Mouse (Mus musculus) urinary bladder, postnatal 10 days (tissue): ENCODE measurements around the gene Sbf1.

Source experiments
- DNase-seq: peaks from one replicate; pipeline ENCODE4 v3.0.0; 2022; ENCODE audit warnings: low spot score

Gene Sbf1

GRCm38 (mm10) chr15:89315190-89315731 lies at the start of gene Sbf1:
TSS of gene Sbf1 (minus strand) at chr15:89315311.
- DNase-seq, result peak; percentile 87

DNA sequence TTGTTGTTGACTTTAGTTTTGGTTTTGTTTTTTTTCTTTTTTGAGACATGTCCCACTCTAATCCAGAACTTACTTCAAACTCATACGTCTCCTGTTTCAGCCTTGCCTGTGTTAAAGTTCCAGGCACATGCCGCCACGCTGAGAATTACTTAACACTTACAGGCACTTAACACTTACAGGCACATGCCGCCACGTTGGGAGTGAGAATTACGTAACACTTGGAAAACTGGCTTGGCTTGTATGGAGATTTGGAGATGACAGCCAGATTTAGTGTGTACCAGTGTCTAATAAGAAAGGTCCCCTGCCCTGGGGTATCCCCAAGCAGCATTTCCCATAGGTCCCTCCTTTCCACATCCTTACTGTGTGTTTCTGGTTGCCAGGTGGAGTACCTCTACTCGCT lies 47.9 kb upstream of the Sbf1 start:
- DNase-seq, result no peak

DNA sequence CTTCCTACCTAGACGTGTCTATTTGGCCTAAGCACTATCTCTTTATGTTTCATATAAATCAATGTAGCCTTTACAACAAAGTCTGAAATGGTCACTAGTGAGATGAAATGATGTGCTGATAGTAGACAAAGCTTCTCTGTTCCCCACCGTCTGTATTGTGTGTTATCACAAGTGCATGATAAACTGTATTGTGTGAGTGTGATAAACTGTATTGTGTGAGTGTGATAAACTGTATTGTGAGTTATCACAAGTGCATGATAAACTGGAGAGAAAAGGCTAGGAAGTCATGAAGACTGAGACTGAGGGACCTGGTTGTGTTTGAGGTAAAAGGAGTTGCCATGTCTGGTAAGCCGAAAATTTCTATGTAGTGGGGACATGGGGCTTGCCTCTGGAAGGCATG lies 43.7 kb upstream of the Sbf1 start:
- DNase-seq, result no peak

GRCm38 (mm10) chr15:89356372-89356771 lies 41.3 kb upstream of the Sbf1 start:
- no peak for DNase-seq

DNA sequence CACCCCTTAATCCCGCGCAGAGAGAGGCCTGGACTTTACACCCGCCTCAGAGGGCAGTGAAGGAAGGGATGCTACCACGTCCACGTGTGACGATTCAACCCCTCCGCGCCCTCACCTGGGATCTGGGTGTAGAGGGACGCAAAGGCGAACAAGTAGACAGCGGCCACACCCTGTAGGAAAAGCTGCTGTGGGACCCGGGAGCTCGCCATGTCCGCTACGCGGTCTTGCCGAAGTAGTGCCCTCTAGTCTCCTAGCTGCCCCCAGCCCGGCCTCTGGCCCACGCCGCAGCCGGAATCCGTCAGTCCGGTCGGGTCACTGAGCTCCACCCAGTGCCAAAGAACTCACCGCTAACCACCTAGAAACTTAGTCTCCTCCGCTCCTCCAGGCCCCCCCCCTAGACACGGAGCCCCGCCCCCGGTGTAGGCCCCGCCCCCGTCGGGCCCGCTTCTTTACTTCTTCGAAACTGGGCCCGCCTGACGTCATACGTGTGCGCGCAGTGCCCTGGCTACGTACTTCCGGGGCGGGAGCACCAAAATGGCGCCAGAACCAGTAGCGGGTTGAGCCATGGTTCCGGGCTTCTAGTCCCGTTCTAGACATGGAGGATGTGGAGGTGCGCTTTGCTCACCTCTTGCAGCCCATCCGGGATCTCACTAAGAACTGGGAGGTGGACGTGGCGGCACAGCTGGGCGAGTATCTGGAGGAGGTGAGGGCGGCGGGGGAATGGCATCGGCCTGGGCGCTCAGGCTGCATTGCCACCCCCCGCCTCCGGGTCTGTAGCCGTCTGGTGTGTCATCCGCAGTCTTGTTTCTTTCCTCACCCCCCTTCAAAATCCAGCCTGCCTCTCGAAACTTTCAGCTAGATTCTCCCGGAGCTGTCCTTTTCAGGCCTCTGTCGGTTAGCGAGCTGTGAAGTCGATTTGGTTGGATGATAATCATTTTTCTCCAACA lies 40.4 kb upstream of the Sbf1 start, which contains the start of the genes Lmf2 and Ncaph2:
Lmf2 (minus strand) TSS at position 419 of the 947 bp plus-strand sequence.
Ncaph2 (plus strand) TSS at position 479 of the 947 bp plus-strand sequence.
- peak; percentile 80 for DNase-seq

DNA sequence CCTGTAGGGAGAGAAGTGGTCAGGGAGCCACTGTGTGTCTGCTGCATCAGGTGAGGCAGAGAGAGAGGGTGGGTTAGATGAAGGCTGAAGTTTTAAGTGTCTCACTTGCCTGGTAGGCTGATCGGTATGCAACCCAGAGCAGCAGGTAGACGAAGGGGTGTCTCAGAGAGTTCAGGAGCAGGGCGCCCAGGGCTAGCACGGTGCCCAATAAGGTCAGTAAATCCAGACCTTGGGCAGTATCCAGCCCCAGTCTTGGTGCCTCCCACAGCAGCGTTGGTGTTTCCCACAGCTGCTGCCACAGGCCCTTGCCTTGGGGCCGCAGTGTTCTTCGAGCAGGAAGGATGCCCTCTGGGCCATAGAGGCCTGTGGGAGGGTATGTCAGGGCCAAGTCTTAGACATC lies 39.3 kb upstream of the Sbf1 start:
- DNase-seq, result no peak

DNA sequence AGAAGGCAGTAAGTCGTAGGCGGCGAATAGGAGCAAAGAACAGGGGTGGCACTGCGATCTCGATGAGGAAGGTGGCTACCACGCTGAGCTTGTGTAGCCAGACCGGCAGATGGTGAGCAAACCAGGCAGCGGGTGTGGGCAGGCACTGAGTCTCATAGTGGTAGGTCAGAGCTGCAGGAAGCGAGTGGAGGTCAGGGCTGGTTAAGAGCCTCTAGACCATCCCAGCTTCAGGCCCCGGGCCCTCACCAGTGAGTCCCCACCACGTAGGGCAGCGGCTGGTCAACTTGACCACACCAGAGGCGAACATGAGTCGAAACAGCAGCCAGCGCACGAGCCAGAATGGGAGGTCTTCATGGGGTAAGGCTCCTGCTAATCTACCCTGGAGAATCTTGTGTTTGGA lies 38.7 kb upstream of the Sbf1 start:
- no peak for DNase-seq

DNA sequence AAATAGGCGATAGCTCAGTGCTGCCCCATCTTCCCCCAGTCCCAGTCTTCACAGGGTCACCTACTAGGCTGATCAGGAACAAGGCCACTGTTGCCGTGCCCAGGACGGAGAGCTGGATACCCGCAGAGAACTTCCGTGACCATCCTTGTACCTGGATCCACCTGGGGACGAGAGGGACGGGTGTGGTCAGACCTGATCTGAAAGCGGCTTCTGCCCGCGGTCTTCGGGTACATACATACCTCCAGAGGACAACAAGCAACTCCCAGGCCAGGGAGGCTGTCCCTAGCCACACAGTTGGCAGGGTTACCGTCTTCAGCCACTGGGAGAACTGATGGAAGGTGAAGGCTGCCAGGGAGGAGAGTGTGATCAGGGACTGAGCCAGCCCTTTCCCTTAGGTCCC lies 37.7 kb upstream of the Sbf1 start:
- no peak for DNase-seq

DNA sequence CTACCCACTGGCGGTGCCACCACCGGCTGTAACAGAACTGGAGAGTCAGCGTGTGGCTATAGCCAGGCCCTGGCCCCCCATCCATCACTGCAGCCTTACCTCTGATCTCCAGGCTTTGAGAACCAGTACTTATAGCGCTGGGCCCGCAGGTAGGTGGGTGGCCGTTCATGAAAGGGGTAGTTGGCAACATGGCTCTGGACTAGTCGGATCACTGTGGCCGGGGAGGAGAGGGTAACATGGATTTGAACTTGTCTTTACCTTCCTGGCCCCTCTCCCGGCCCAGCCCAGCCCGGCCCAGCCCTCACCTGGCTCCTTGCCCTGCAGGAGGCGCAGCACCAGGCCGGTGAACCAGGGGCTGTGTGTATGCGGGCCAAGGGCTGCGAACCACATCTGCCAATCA lies 36.9 kb upstream of the Sbf1 start:
- no peak for DNase-seq

DNA sequence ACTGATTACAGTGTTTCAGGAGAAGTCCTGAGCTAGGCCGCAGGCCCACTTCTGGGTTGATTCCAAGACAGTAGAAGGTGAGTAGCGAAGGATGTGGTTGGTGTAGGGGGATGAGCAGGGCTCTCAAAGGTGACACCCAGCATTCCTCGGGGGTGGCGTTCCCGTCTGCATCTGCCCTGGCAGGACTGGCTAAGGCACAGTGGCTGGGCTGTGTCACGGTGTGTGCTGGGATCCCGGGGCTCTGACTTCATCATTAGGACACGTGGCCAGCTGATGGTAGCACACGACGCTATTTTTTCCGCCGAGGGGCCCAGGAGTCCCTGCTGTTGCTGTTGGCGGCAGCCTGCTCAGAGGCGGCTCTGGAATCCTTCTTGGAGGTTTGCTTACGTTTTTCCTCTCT lies 36.2 kb upstream of the Sbf1 start:
- no peak for DNase-seq

DNA sequence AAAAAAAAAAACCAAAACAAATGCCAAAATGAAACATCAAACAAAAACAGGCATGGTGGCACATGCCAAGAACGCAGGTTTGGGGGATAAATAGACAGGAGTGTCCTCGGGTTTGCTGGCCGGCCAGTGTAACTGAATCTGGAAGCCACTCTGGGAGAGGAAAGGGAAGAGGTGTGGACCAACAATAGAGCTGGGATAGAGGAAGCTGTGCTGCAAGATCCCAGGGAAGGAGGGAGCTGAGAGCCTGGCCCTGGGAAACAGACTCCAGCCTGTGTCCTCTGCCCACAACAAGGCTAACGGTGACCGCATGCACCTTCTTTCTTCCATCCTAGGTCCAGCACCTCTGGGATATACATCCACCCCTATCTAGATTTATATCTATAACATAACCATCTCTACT lies 35.3 kb upstream of the Sbf1 start:
- DNase-seq, result no peak

DNA sequence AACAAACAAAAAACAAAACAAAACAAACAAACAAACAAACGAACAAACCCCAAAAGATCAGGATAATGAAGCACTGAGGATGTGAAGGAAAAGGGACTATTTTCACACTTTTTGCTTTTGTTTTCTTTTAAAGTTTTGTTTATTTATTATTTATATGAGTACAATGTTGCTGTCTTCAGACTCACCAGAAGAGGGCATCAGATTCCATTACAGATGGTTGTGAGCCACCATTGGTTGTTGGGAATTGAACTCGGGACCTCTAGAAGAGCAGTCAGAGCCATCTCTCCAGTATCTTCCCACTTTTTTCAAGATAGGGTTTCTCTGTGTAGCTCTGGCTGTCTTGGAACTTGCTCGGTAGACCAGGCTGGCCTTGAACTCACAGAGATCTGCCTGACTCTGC lies 28.2 kb upstream of the Sbf1 start:
- DNase-seq, result no peak

DNA sequence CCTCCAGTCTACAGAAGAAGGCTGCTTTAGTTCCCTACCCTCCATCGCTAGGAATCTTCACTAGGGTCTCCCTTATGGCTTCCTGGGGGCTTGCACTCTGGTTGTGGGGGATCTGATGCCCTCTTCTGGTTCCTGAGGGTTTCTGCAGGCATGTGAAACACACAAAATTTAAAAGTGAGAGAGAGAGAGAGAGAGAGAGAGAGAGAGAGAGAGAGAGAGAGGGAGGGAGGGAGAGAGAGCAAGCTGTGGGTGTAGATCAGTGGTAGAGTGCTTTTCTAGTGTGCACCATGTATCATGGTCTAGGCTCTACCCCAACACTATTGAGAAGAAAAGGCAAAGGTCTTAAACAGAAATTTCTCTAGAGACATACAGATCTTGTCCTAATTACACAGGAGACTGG lies 26.6 kb upstream of the Sbf1 start:
- DNase-seq, result no peak

GRCm38 (mm10) chr15:89340136-89340535 lies 25.0 kb upstream of the Sbf1 start:
- no peak for DNase-seq

- DNase-seq, result no peak
These were observed 24.6 kb upstream of the Sbf1 start for GRCm38 (mm10) chr15:89339696-89340095.

GRCm38 (mm10) chr15:89336422-89336821 lies 21.3 kb upstream of the Sbf1 start:
- DNase-seq, result no peak

- DNase-seq, result no peak
These were observed 19.8 kb upstream of the Sbf1 start for GRCm38 (mm10) chr15:89334774-89335537.

GRCm38 (mm10) chr15:89334271-89334670 lies 19.2 kb upstream of the Sbf1 start, which contains the start of gene Miox:
TSS of gene Miox (plus strand) at chr15:89334398.
- no peak for DNase-seq

- DNase-seq, result no peak
These were observed 11.3 kb upstream of the Sbf1 start for GRCm38 (mm10) chr15:89326441-89326840.

- no peak for DNase-seq
These were observed 8.5 kb upstream of the Sbf1 start for GRCm38 (mm10) chr15:89323656-89324055.

DNA sequence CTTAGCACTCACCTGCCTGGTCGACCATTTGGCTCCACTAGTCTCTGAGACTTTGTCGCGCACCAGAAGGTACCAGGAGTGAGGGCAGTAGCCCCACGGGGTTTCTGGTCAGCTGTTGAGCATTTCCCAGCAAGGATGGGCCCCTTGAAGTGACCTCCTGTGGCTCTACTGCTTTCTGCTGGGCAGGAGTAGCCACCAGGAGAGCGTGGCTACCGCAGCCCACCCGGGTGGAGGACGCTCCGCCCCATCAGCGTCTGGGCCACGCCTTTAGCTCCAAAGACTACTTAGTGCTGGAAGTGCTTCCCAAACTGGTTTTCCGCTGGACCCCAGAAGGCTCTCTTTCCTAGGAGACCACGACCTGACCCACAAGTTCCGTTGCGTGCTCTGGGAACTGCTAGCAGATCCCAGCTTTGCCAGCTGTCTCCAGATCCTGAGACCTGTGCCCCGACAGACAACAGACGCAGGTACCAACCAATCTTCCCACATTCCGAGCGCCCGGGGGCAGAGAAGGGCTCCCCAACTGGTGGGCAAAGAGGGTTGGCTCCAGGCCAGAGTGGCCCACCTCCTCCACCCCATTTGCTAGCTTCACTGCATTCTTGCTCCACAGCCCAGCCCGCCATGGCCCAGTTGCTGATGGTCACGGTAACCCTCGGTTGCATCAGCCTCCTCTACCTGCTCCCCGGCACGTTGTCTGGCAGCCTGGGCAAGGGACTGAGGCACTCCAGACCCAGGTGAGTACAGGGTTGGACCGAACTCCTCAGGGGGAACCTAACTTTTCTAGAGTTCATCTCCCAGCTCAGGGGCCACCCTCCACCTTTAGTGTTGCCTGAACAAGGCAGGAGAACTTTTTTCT lies 7.8 kb upstream of the Sbf1 start, which contains the start of gene Adm2:
Adm2 (plus strand) TSS at position 51 of the 853 bp plus-strand sequence.
- DNase-seq, result no peak

GRCm38 (mm10) chr15:89321264-89321663 lies 6.2 kb upstream of the Sbf1 start:
- no peak for DNase-seq
